Mouse (Mus musculus): Measurements from ENCODE around the gene Akap7.

DNA sequence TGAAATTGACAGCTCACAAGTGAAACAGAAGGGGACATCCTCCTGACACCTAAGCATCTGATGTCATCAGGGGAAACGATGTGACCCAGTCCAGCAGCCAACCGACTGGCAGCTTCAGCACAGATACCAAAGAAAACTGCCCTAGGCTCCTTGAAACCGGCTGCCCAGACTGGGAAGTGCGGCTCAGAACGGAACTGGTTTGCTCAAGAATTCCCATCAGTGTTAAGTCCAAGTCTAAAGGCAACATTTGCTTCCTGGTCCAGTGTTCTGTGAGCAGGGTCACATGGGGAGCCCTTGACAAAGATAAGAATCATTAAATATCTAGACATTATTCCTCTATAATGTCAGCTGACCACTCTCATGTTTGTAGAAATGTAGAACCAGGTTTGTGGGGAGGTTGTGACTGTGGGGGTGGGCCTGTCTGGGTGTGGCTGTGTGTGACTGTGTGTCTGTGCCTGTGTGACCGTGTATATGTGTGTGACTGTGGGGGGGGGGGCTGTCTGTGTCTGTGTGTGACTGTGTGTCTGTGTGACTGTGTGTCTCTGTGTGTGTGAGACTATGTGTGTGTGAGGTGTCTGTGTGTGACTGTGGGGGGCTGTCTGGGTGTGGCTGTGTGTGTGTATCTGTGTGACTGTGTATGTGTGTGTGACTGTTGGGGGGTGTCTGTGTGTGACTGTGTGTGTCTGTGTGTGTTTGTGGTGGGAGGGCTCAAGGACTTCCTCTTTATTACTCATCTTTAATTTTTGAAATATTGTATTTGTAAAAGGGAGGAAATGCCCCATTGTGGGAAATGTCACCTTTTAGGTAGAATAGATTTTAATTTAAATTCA is 140.1 kb downstream of the Akap7 start:
- TF ChIP-seq POLR2A (IDR thresholded peaks at IDR 0.05; ENCODE audit: insufficient read length, low read depth) (no peak), USF1 (IDR thresholded peaks at IDR 0.05; ENCODE audit: low read depth) (no peak), TCF12 (IDR thresholded peaks at IDR 0.05; ENCODE audit: insufficient read depth, poor library complexity, severe bottlenecking) (no peak), TCF3 (IDR thresholded peaks at IDR 0.05; ENCODE audit: insufficient read length, low read depth) (no peak), E2F4 (IDR thresholded peaks at IDR 0.05; ENCODE audit: insufficient read depth) (no peak), REST (IDR thresholded peaks at IDR 0.05; ENCODE audit: insufficient read depth, insufficient read length) (no peak), POLR2AphosphoS2 (IDR thresholded peaks at IDR 0.05; ENCODE audit: insufficient read length, low read depth) (no peak), CEBPB (IDR thresholded peaks at IDR 0.05; ENCODE audit: insufficient read depth, poor library complexity, severe bottlenecking) (no peak)
